Mouse (Mus musculus) cortical plate, adult 2 months (tissue): ENCODE measurements around the gene Chp1. TPM values are rescaled to one million over a fixed set of nuclear protein-coding genes. Genes with fewer than 3 reads are reported as not detected.
A peak's percentile ranks its signal among the peaks of the same experiment; 100 is the strongest.

ENCODE experiments used
- H3K27ac ChIP-seq: fragments of 200-500 bp; 2 replicates; pipeline ENCODE4 v1.5.1; 2012; ENCODE audit warnings: low read length, control low read depth, inconsistent platforms; ENCODE audit not compliant: insufficient read depth
- H3K4me1 ChIP-seq: fragments of 200-500 bp; 2 replicates; pipeline ENCODE4 v1.6.1; 2011; ENCODE audit warnings: low read length; ENCODE audit not compliant: control insufficient read depth, insufficient read depth
- H3K4me3 ChIP-seq: fragments of 200-500 bp; 2 replicates; pipeline ENCODE4 v1.5.1; 2011; ENCODE audit warnings: mild to moderate bottlenecking, low read length, control low read depth; ENCODE audit not compliant: insufficient read depth
- CTCF ChIP-seq: fragments of 200-500 bp; IDR thresholded peaks from 2 replicates; pipeline ENCODE4 v1.5.1; 2011; ENCODE audit warnings: mild to moderate bottlenecking, control low read depth, low read length; ENCODE audit not compliant: insufficient read depth; ENCODE audit errors: extremely low read depth
- POLR2A ChIP-seq: fragments of 200-500 bp; IDR thresholded peaks from 2 replicates; pipeline ENCODE4 v1.6.1; 2011; ENCODE audit warnings: mild to moderate bottlenecking, low read length, control low read depth; ENCODE audit not compliant: insufficient read depth; ENCODE audit errors: extremely low read depth
- polyA plus RNA-seq: library from polyadenylated mRNA; depleted of rRNA; stranded (reverse); fragments of >200 nt; gene quantifications from 2 replicates; pipeline ENCODE4 v1.2.3, GENCODE M21; 2012

The Chp1 gene
- polyA plus RNA-seq, 1 experiment, result 130 TPM

GRCm38 (mm10) chr2:119558737-119559340 lies 11.3 kb downstream of the Chp1 start:
- no peak overlapping the region for H3K27ac ChIP-seq
- no peak overlapping the region for H3K4me3 ChIP-seq
- peaks cover 2% of the 10 kb centered on the region for H3K4me1 ChIP-seq
- TF ChIP-seq POLR2A (no peak), CTCF (no peak)

GRCm38 (mm10) chr2:119561794-119562193 lies 14.3 kb downstream of the Chp1 start:
- Histone ChIP-seq H3K4me3 (no peak overlapping the region), H3K4me1 (peaks cover 2% of the 10 kb centered on the region), H3K27ac (no peak overlapping the region)
- TF ChIP-seq CTCF (no peak), POLR2A (no peak)

- no peak overlapping the region for H3K4me3 ChIP-seq
- H3K4me1 ChIP-seq, result no peaks in the 10 kb centered on the region; the same call in 1 of the 2 replicates
- no peak overlapping the region for H3K27ac ChIP-seq
- TF ChIP-seq POLR2A, result no peak
- no peak for TF ChIP-seq CTCF
Measured at GRCm38 (mm10) chr2:119565284-119565683, 17.8 kb downstream of the Chp1 start.

- Histone ChIP-seq H3K27ac (no peak overlapping the region), H3K4me3 (no peak overlapping the region), H3K4me1 (no peaks in the 10 kb centered on the region; the same call in 1 of the 2 replicates)
- TF ChIP-seq POLR2A (no peak), CTCF (no peak)
Measured at GRCm38 (mm10) chr2:119566182-119566855, 18.8 kb downstream of the Chp1 start.

GRCm38 (mm10) chr2:119572471-119572870 lies 25.0 kb downstream of the Chp1 start:
- Histone ChIP-seq H3K4me1 (no peaks in the 10 kb centered on the region), H3K27ac (no peak overlapping the region), H3K4me3 (no peak overlapping the region)
- TF ChIP-seq CTCF (no peak), POLR2A (no peak)

- Histone ChIP-seq H3K27ac (no peak overlapping the region), H3K4me3 (no peak overlapping the region), H3K4me1 (no peaks in the 10 kb centered on the region)
- TF ChIP-seq POLR2A, result no peak
- TF ChIP-seq CTCF, result no peak
Measured at GRCm38 (mm10) chr2:119581571-119581970, 34.1 kb downstream of the Chp1 start.

GRCm38 (mm10) chr2:119583439-119583838 lies 35.9 kb downstream of the Chp1 start:
- H3K4me3 ChIP-seq, result no peak overlapping the region
- TF ChIP-seq CTCF (no peak), POLR2A (no peak)
- no peak overlapping the region for H3K27ac ChIP-seq
- H3K4me1 ChIP-seq, result no peaks in the 10 kb centered on the region

- no peak overlapping the region for H3K4me3 ChIP-seq
- H3K4me1 ChIP-seq, result no peaks in the 10 kb centered on the region
- no peak for TF ChIP-seq CTCF
- TF ChIP-seq POLR2A, result no peak
- H3K27ac ChIP-seq, result no peak overlapping the region
Measured at GRCm38 (mm10) chr2:119584282-119584681, 36.8 kb downstream of the Chp1 start.

GRCm38 (mm10) chr2:119587383-119587782 lies 39.9 kb downstream of the Chp1 start:
- H3K27ac ChIP-seq, result no peak overlapping the region
- no peak overlapping the region for H3K4me3 ChIP-seq
- no peaks in the 10 kb centered on the region for H3K4me1 ChIP-seq
- TF ChIP-seq POLR2A (no peak), CTCF (peak; percentile 60)

- no peak overlapping the region for H3K27ac ChIP-seq
- no peak overlapping the region for H3K4me3 ChIP-seq
- peaks cover 3% of the 10 kb centered on the region for H3K4me1 ChIP-seq
- TF ChIP-seq CTCF, result no peak
- TF ChIP-seq POLR2A, result no peak
Measured at GRCm38 (mm10) chr2:119591247-119591646, 43.8 kb downstream of the Chp1 start.

GRCm38 (mm10) chr2:119593765-119594112 lies 46.2 kb downstream of the Chp1 start:
- Histone ChIP-seq H3K4me3 (peak overlapping the region; percentile 96; the same call in 1 of the 2 replicates), H3K4me1 (peaks cover 8% of the 10 kb centered on the region), H3K27ac (no peak overlapping the region)
- TF ChIP-seq CTCF, result no peak
- TF ChIP-seq POLR2A, result no peak
